Mouse (Mus musculus): Measurements from ENCODE around the gene Col18a1.

GRCm38 (mm10) chr10:77196676-77197075 lies 30.3 kb upstream of the Col18a1 start:
- TF ChIP-seq POLR2A (IDR thresholded peaks at IDR 0.05; ENCODE audit: low read depth, low read length) = no peak
- no peak for TF ChIP-seq CTCF (conservative IDR thresholded peaks at IDR 0.05; ENCODE audit: insufficient read depth, insufficient read length, low read depth, low read length)
